In the genomic region with DNA sequence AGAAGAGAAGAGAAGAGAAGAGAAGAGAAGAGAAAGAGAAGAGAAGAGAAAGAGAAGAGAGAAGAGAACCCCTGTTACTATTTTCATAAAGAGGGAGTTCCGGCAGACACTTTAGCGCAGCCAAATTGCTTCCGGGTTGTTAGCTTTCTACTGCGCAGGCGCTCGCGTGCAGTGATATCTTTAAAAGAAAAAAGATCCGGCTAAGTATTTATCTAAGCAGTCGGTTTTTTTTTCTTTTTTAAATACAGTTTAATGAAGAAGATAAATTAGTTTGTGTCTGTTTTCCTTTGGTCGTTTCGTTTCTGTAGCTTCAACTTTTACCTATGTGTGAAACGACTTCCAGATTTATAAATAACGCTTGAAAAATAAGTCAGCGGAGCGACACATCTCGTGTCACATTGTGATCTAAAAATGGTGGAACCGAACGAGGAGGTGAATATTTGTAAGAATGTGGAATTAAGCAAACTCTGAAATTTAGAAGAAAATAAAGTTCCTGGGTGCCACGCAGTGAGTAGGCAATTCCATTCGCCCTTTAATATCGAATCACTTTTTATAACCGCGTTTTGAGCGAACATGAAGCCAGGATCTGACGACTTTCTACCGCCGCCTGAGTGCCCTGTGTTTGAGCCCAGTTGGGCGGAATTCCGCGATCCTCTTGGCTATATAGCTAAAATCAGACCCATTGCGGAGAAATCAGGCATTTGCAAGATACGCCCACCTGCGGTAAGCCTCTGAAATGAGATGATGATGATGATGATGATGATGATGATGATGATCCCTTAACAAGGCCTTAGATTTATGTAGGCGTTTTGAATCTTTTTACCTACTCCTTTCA, we compare ENCODE assay signal across 8 mouse cellular contexts. TPM values are rescaled to one million over a fixed set of nuclear protein-coding genes. Genes with fewer than 3 reads are reported as not detected.
A peak's percentile ranks its signal among the peaks of the same experiment; 100 is the strongest.
DNase-seq lines count a peak whose midpoint lies in the region; ATAC-seq and TF ChIP-seq lines count a peak whose summit lies in the region.

A gene (plus strand): TSS at position 396 of the 835 bp plus-strand sequence.

- ATAC-seq in forebrain, embryonic 15.5 days (replicated peaks): no peak
- ATAC-seq in hindbrain, postnatal 0 days: no peak
- ATAC-seq in liver, embryonic 13.5 days (ENCODE audit: low read depth): no peak

- no peak for TF ChIP-seq CTCF in gastrocnemius, adult 2 months (IDR thresholded peaks at IDR 0.05)
- TF ChIP-seq CTCF in hindbrain, postnatal 0 days (IDR thresholded peaks at IDR 0.05; ENCODE audit: low read depth): no peak

- WGBS in forebrain, embryonic 15.5 days: 5% methylated on average over 34 of the region's 34 CpGs
- WGBS in hindbrain, postnatal 0 days: 0% methylated on average over 6 of the region's 34 CpGs
- 2% methylated on average over 30 of the region's 34 CpGs for WGBS in liver, embryonic 13.5 days (ENCODE audit: insufficient replicate concordance)

- peak; percentile 64 for DNase-seq in gastrocnemius, adult 2 months
- no peak for DNase-seq in gastrocnemius, postnatal 14 days
- peak; percentile 8 for DNase-seq in c-Kit-positive CD71-negative TER-119-negative erythroid progenitor cells, embryonic 14.5 days (ENCODE audit: low read depth)
- peak; percentile 68 for DNase-seq in hindbrain, postnatal 0 days (ENCODE audit: low spot score)
- peak; percentile 3 for DNase-seq in liver, embryonic 13.5 days
- DNase-seq in neural tube, embryonic 10.5 days (ENCODE audit: extremely low spot score, low spot score): peak; percentile 21
- peak; percentile 61 for DNase-seq in thymus, postnatal 0 days (ENCODE audit: low spot score)

- no peaks in the 10 kb centered on the region for H3K27me3 ChIP-seq in forebrain, embryonic 15.5 days
- no peaks in the 10 kb centered on the region for H3K27me3 ChIP-seq in hindbrain, postnatal 0 days (ENCODE audit: insufficient read depth, low read length)
- no peaks in the 10 kb centered on the region for H3K27me3 ChIP-seq in liver, embryonic 13.5 days

- no peaks in the 10 kb centered on the region for H3K36me3 ChIP-seq in forebrain, embryonic 15.5 days
- no peaks in the 10 kb centered on the region for H3K36me3 ChIP-seq in hindbrain, postnatal 0 days (ENCODE audit: insufficient read depth, low read length)
- no peaks in the 10 kb centered on the region for H3K36me3 ChIP-seq in liver, embryonic 13.5 days

- no peak within 1 kb of the TSS for H3K4me3 ChIP-seq in gastrocnemius, adult 2 months
- peak within 1 kb of the TSS; percentile 43 for H3K4me3 ChIP-seq in forebrain, embryonic 15.5 days
- H3K4me3 ChIP-seq in hindbrain, postnatal 0 days (ENCODE audit: low read length): peak within 1 kb of the TSS; percentile 39
- H3K4me3 ChIP-seq in liver, embryonic 13.5 days (replicated peaks): peak within 1 kb of the TSS; percentile 51

- no peaks in the 10 kb centered on the region for H3K9me3 ChIP-seq in forebrain, embryonic 15.5 days
- no peaks in the 10 kb centered on the region for H3K9me3 ChIP-seq in hindbrain, postnatal 0 days (ENCODE audit: low read length)
- H3K9me3 ChIP-seq in liver, embryonic 13.5 days (replicated peaks): no peaks in the 10 kb centered on the region

- H3K4me1 ChIP-seq in forebrain, embryonic 15.5 days: no peaks in the 10 kb centered on the region
- no peaks in the 10 kb centered on the region for H3K4me1 ChIP-seq in hindbrain, postnatal 0 days (ENCODE audit: insufficient read depth, low read length)
- no peaks in the 10 kb centered on the region for H3K4me1 ChIP-seq in liver, embryonic 13.5 days (replicated peaks)

- intact Hi-C loops in gastrocnemius, adult 2 months (cut with DNase I): no loop called here
- intact Hi-C loops in gastrocnemius, postnatal 14 days (cut with DNase I; ENCODE audit: low total_unique reads): no loop called here

- no peak within 1 kb of the TSS for H3K27ac ChIP-seq in gastrocnemius, adult 2 months
- 0 out of 2 replicates have a peak within 1 kb of the TSS, but pooled peaks have one; percentile 40 for H3K27ac ChIP-seq in forebrain, embryonic 15.5 days (replicated peaks)
- H3K27ac ChIP-seq in hindbrain, postnatal 0 days: peak within 1 kb of the TSS; percentile 54; the same call in 1 of the 2 replicates
- H3K27ac ChIP-seq in liver, embryonic 13.5 days: no peak within 1 kb of the TSS

- H3K9ac ChIP-seq in forebrain, embryonic 15.5 days (replicated peaks): 0 out of 2 replicates have a peak within 1 kb of the TSS, but pooled peaks have one; percentile 19
- H3K9ac ChIP-seq in hindbrain, postnatal 0 days (replicated peaks; ENCODE audit: low read length): no peak within 1 kb of the TSS; the same call in 1 of the 2 replicates
- H3K9ac ChIP-seq in liver, embryonic 13.5 days: peak within 1 kb of the TSS; percentile 43; the same call in 1 of the 2 replicates

- H3K4me2 ChIP-seq in forebrain, embryonic 15.5 days (replicated peaks): peak within 1 kb of the TSS; percentile 15
- peak within 1 kb of the TSS; percentile 43; the same call in 1 of the 2 replicates for H3K4me2 ChIP-seq in hindbrain, postnatal 0 days (ENCODE audit: low read depth, low read length)
- H3K4me2 ChIP-seq in liver, embryonic 13.5 days: peak within 1 kb of the TSS; percentile 24; the same call in 1 of the 2 replicates

RNA-seq across cellular contexts. Expression of the gene that starts here (rescaled TPM):
- total RNA-seq in gastrocnemius, adult 2 months (2021): 10 to 100 TPM in 1 of 2 experiments, not detected in 1; 10.4 TPM
- total RNA-seq in gastrocnemius, postnatal 14 days (2021): 1 to 10 TPM in 1 of 2 experiments, not detected in 1; 8.9 TPM
- 9.1 and 10.6 TPM in 2 replicates for polyA plus RNA-seq in forebrain, embryonic 15.5 days (2015; fragmentation: Nextera tagmentation; extraction: Ambion mirVana)
- total RNA-seq in hindbrain, postnatal 0 days (2014; rRNA removed): 8.5 and 9.8 TPM in 2 replicates
- polyA plus RNA-seq in hindbrain, postnatal 0 days (2015; fragmentation: Nextera tagmentation; extraction: Ambion mirVana): 12.1 TPM in 1 of 2 replicates, not detected in the other
- polyA plus RNA-seq in liver, embryonic 13.5 days (2015; fragmentation: Nextera tagmentation; extraction: Ambion mirVana): 1.4 and 2.3 TPM in 2 replicates
- polyA plus RNA-seq in thymus, postnatal 0 days (2015; fragmentation: Nextera tagmentation; extraction: Ambion mirVana): not detected in 2 replicates

Comparison
In these comparisons a context has a peak if more than half of its experiments do, and no peak if none do; other contexts are left out.
1. H3K27ac ChIP-seq: peak in forebrain, embryonic 15.5 days (single experiment) and hindbrain, postnatal 0 days (single experiment); none in gastrocnemius, adult 2 months (single experiment) and liver, embryonic 13.5 days (single experiment).
2. Peak in every context shown above with its lines, with median percentiles within 50 percentile points of each other: H3K4me2 ChIP-seq.